Mouse (Mus musculus): ENCODE measurements around the gene Cmya5. TPM values are rescaled to one million over a fixed set of nuclear protein-coding genes. Genes with fewer than 3 reads are reported as not detected.
"Not testable (repeated sequence)": the region's sequence is repeated elsewhere in the genome, so short reads cannot be mapped to it uniquely, and the experiment has no call there.

Gene Cmya5
- polyA plus RNA-seq (2016; fragmentation: Nextera tagmentation; extraction: Ambion mirVana), result 3.9 and 5.0 TPM in 2 replicates

GRCm38 (mm10) chr13:93144336-93145167, at the start of gene Cmya5:
Gene Cmya5 (minus strand): TSS chr13:93144724.
- H3K4me3 ChIP-seq, result peak within 1 kb of the TSS; percentile 53
- WGBS, result 1% methylated on average over 45 of the region's 45 CpGs
- H3K9ac ChIP-seq, result peak within 1 kb of the TSS; percentile 74
- peaks cover 19% of the 10 kb centered on the region for H3K36me3 ChIP-seq
- no peaks in the 10 kb centered on the region for H3K27me3 ChIP-seq (replicated peaks)
- peak within 1 kb of the TSS; percentile 87 for H3K27ac ChIP-seq (ENCODE audit: poor library complexity, severe bottlenecking)
- peak; percentile 81 for ATAC-seq (ENCODE audit: insufficient number of reproducible peaks, low FRiP score)
- peak within 1 kb of the TSS; percentile 87 for H3K4me2 ChIP-seq
- no peaks in the 10 kb centered on the region for H3K9me3 ChIP-seq (replicated peaks)
- H3K4me1 ChIP-seq (replicated peaks), result peaks cover 16% of the 10 kb centered on the region

GRCm38 (mm10) chr13:93192646-93193026, 48.1 kb upstream of the Cmya5 start:
- peak overlapping the region; percentile 71 for H3K27ac ChIP-seq (ENCODE audit: poor library complexity, severe bottlenecking)
- H3K36me3 ChIP-seq, result peaks cover 3% of the 10 kb centered on the region
- peaks cover 13% of the 10 kb centered on the region for H3K4me1 ChIP-seq (replicated peaks)
- no peaks in the 10 kb centered on the region for H3K27me3 ChIP-seq (replicated peaks)
- peak; percentile 16; the same call in 1 of the 2 replicates for ATAC-seq (ENCODE audit: insufficient number of reproducible peaks, low FRiP score)
- H3K4me2 ChIP-seq, result peak overlapping the region; percentile 66
- peak overlapping the region; percentile 99 for H3K4me3 ChIP-seq
- H3K9ac ChIP-seq, result peak overlapping the region; percentile 99
- no peaks in the 10 kb centered on the region for H3K9me3 ChIP-seq (replicated peaks)
- 73% methylated on average over 5 of the region's 5 CpGs for WGBS

GRCm38 (mm10) chr13:93191831-93192645, 47.5 kb upstream of the Cmya5 start, which contains the start of gene Tent2:
Gene Tent2 (minus strand): TSS chr13:93192385.
- H3K9ac ChIP-seq, result peak within 1 kb of the TSS; percentile 99
- H3K4me1 ChIP-seq (replicated peaks), result peaks cover 13% of the 10 kb centered on the region
- under 1% methylated on average over 71 of the region's 72 CpGs for WGBS
- H3K9me3 ChIP-seq (replicated peaks), result no peaks in the 10 kb centered on the region
- H3K36me3 ChIP-seq, result peaks cover 3% of the 10 kb centered on the region
- H3K4me3 ChIP-seq, result peak within 1 kb of the TSS; percentile 99
- H3K27ac ChIP-seq (ENCODE audit: poor library complexity, severe bottlenecking), result peak within 1 kb of the TSS; percentile 99
- peak within 1 kb of the TSS; percentile 66 for H3K4me2 ChIP-seq
- no peaks in the 10 kb centered on the region for H3K27me3 ChIP-seq (replicated peaks)
- ATAC-seq (ENCODE audit: insufficient number of reproducible peaks, low FRiP score), result peak; percentile 99

DNA sequence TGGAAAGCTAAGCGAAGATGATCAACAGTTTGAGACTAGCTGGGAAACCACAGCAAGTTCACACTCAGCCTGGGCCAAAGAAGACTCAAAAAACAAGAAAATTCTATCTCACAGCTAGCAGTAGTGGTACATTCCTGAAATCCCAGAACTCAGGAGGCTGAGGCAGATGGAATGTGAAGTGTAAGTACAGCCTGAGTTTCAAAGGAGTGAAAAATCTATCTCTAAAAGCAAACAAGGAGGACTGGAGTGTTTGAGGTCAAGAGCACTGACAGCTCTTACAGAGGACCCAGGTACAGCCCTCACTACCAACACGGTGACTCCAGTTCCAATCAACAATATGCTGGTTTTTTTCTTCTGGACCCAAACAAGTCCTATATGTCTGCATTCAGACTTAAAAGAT, 44.9 kb upstream of the Cmya5 start:
- Histone ChIP-seq H3K27ac (ENCODE audit: poor library complexity, severe bottlenecking) (peak overlapping the region; percentile 44), H3K4me3 (no peak overlapping the region), H3K9ac (0 out of 2 replicates have a peak overlapping the region, but pooled peaks have one; percentile 18), H3K27me3 (replicated peaks) (no peaks in the 10 kb centered on the region), H3K36me3 (peaks cover 3% of the 10 kb centered on the region), H3K4me2 (peak overlapping the region; percentile 39), H3K4me1 (replicated peaks) (peaks cover 13% of the 10 kb centered on the region), H3K9me3 (replicated peaks) (no peaks in the 10 kb centered on the region)
- 53% methylated on average over 2 of the region's 2 CpGs for WGBS
- no peak for ATAC-seq (ENCODE audit: insufficient number of reproducible peaks, low FRiP score)

GRCm38 (mm10) chr13:93188738-93189137, 44.2 kb upstream of the Cmya5 start:
- Histone ChIP-seq H3K36me3 (peaks cover 6% of the 10 kb centered on the region), H3K27me3 (replicated peaks) (no peaks in the 10 kb centered on the region), H3K4me3 (no peak overlapping the region), H3K27ac (ENCODE audit: poor library complexity, severe bottlenecking) (no peak overlapping the region), H3K9me3 (replicated peaks) (no peaks in the 10 kb centered on the region), H3K4me2 (0 out of 2 replicates have a peak overlapping the region, but pooled peaks have one; percentile 39), H3K4me1 (replicated peaks) (peaks cover 15% of the 10 kb centered on the region), H3K9ac (no peak overlapping the region)
- 81% methylated on average over 3 of the region's 3 CpGs for WGBS
- no peak for ATAC-seq (ENCODE audit: insufficient number of reproducible peaks, low FRiP score)

GRCm38 (mm10) chr13:93187792-93188191, 43.3 kb upstream of the Cmya5 start:
- H3K4me2 ChIP-seq; H3K9me3 ChIP-seq (replicated peaks); H3K9ac ChIP-seq; H3K27ac ChIP-seq (ENCODE audit: poor library complexity, severe bottlenecking); H3K27me3 ChIP-seq (replicated peaks); H3K4me3 ChIP-seq; ATAC-seq (ENCODE audit: insufficient number of reproducible peaks, low FRiP score): not testable (repeated sequence)
- 93% methylated on average over 5 of the region's 5 CpGs for WGBS
- peaks cover 13% of the 10 kb centered on the region for H3K36me3 ChIP-seq
- peaks cover 15% of the 10 kb centered on the region for H3K4me1 ChIP-seq (replicated peaks)

DNA sequence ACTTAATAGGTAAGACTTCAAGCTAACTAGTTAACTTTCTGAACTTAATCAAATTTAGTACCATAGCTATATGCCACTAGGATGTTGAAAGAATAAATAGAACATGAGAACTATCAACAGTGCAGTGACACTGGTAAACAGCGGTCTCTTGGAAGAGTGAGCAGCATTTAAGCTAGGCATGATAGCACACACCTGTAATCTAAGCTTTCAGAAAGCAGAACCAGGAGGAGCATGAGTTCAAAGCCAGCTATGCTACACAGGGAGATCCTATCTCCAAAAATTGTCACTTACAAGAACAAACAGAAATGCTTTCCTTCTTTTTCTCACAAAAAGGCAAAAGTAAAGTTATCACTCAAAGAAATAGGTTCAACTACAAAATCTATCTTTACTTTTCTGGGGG, 35.8 kb upstream of the Cmya5 start:
- Histone ChIP-seq H3K36me3 (peaks cover 23% of the 10 kb centered on the region), H3K9ac (no peak overlapping the region), H3K9me3 (replicated peaks) (no peaks in the 10 kb centered on the region), H3K4me3 (no peak overlapping the region), H3K27me3 (replicated peaks) (no peaks in the 10 kb centered on the region), H3K4me2 (no peak overlapping the region), H3K27ac (ENCODE audit: poor library complexity, severe bottlenecking) (no peak overlapping the region), H3K4me1 (replicated peaks) (peaks cover 4% of the 10 kb centered on the region; the same call in 1 of the 2 replicates)
- 96% methylated on average over 1 of the region's 1 CpGs for WGBS
- no peak for ATAC-seq (ENCODE audit: insufficient number of reproducible peaks, low FRiP score)

DNA sequence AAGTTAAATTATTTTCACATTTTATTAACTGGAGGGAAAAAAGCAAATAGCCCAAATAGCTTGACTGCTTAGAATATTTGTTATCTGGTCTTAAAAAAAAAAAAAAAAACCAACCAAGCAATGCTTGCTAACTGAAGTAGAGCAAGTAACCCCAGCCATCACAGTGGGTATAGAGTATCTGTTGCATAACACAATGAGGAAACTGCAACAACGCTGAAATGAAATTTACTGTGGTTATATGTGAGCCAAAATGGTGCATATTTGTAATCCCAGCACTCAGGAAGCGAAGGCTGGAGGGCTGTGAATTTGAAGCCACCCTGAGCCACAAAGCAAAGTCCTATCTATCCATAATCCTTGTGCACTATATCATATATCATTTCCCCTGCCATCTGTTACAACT, 35.0 kb upstream of the Cmya5 start:
- 92% methylated on average over 2 of the region's 2 CpGs for WGBS
- ATAC-seq (ENCODE audit: insufficient number of reproducible peaks, low FRiP score), result no peak
- Histone ChIP-seq H3K27ac (ENCODE audit: poor library complexity, severe bottlenecking) (no peak overlapping the region), H3K27me3 (replicated peaks) (no peaks in the 10 kb centered on the region), H3K4me1 (replicated peaks) (peaks cover 4% of the 10 kb centered on the region; the same call in 1 of the 2 replicates), H3K4me2 (no peak overlapping the region), H3K4me3 (no peak overlapping the region), H3K36me3 (peaks cover 26% of the 10 kb centered on the region), H3K9me3 (replicated peaks) (no peaks in the 10 kb centered on the region), H3K9ac (no peak overlapping the region)

GRCm38 (mm10) chr13:93177571-93177970, 33.0 kb upstream of the Cmya5 start:
- H3K4me3 ChIP-seq, result no peak overlapping the region
- H3K9me3 ChIP-seq (replicated peaks), result no peaks in the 10 kb centered on the region
- ATAC-seq (ENCODE audit: insufficient number of reproducible peaks, low FRiP score), result no peak
- H3K27me3 ChIP-seq (replicated peaks), result no peaks in the 10 kb centered on the region
- 0 out of 2 replicates have a peak, but pooled peaks cover 2% of the 10 kb centered on the region for H3K4me1 ChIP-seq (replicated peaks)
- H3K9ac ChIP-seq, result no peak overlapping the region
- H3K36me3 ChIP-seq, result peaks cover 26% of the 10 kb centered on the region
- H3K4me2 ChIP-seq, result no peak overlapping the region
- no peak overlapping the region for H3K27ac ChIP-seq (ENCODE audit: poor library complexity, severe bottlenecking)

- Histone ChIP-seq H3K9me3 (replicated peaks) (no peaks in the 10 kb centered on the region), H3K27ac (ENCODE audit: poor library complexity, severe bottlenecking) (no peak overlapping the region), H3K4me3 (no peak overlapping the region), H3K27me3 (replicated peaks) (no peaks in the 10 kb centered on the region), H3K9ac (no peak overlapping the region), H3K4me1 (replicated peaks) (no peaks in the 10 kb centered on the region), H3K4me2 (no peak overlapping the region), H3K36me3 (peaks cover 38% of the 10 kb centered on the region)
- no peak for ATAC-seq (ENCODE audit: insufficient number of reproducible peaks, low FRiP score)
- WGBS, result 93% methylated on average over 4 of the region's 4 CpGs
Measured at GRCm38 (mm10) chr13:93163303-93163702, 18.8 kb upstream of the Cmya5 start.

GRCm38 (mm10) chr13:93162456-93162855, 17.9 kb upstream of the Cmya5 start:
- Histone ChIP-seq H3K9ac (no peak overlapping the region), H3K36me3 (peaks cover 39% of the 10 kb centered on the region), H3K27ac (ENCODE audit: poor library complexity, severe bottlenecking) (no peak overlapping the region), H3K4me2 (no peak overlapping the region), H3K4me3 (no peak overlapping the region), H3K9me3 (replicated peaks) (no peaks in the 10 kb centered on the region), H3K4me1 (replicated peaks) (no peaks in the 10 kb centered on the region), H3K27me3 (replicated peaks) (no peaks in the 10 kb centered on the region)
- ATAC-seq (ENCODE audit: insufficient number of reproducible peaks, low FRiP score), result no peak
